Mouse (Mus musculus): ENCODE data around the gene Supt3.

Supt3 gene

DNA sequence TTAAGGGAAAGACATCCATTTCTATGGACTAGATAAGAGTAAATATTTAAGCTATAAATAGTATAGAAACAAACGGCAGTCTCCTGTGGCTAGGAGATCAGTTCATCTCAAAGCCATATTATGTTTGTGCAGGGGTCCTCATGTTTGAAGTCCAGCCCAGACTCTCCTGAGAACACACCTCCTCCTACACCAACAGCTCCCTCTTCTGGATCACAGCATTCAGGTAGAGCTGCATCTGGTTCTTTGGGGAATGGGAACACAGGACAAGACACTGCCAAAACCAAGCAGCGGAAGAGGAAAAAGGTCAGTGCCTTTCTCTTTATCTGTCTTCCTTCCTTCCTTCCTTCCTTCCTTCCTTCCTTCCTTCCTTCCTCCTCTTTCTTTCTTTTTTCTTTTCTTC, 264.1 kb downstream of the Supt3 start:
- H3K27me3 ChIP-seq (ENCODE audit: control insufficient read depth, insufficient read depth, low read length, poor library complexity, severe bottlenecking), result no peaks in the 10 kb centered on the region
- DNase-seq (ENCODE audit: low read depth, low spot score), result no peak

DNA sequence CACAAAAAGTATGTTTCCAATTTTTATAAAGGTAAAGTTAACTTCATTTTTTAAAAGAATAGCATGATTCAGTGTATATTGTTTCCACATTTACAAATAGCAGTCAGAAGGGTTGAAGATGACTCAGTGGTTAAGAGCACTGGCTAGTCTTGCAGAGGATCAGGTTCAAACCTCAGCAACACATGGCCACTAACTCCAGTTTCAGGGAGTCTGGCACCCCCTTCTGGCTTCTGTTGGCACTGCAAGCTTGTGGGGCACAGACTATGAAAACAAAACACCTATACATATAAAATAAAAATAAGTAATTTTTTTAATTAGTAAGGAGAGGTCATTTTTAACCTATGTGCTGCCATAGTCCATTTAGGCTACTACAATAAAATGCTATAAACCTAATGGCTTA, 268.9 kb downstream of the Supt3 start:
- DNase-seq (ENCODE audit: low read depth, low spot score), result peak; percentile 12
- no peaks in the 10 kb centered on the region for H3K27me3 ChIP-seq (ENCODE audit: control insufficient read depth, insufficient read depth, low read length, poor library complexity, severe bottlenecking)
- no peaks in the 10 kb centered on the region for H3K36me3 ChIP-seq (ENCODE audit: control insufficient read depth, insufficient read depth, low read length, poor library complexity, severe bottlenecking)

More for the DNA sequence above, 264.1 kb downstream of the Supt3 start:
- H3K36me3 ChIP-seq (ENCODE audit: control insufficient read depth, insufficient read depth, low read length, poor library complexity, severe bottlenecking), result no peaks in the 10 kb centered on the region

GRCm38 (mm10) chr17:45046583-45046982, 269.6 kb downstream of the Supt3 start:
- no peaks in the 10 kb centered on the region for H3K27me3 ChIP-seq (ENCODE audit: control insufficient read depth, insufficient read depth, low read length, poor library complexity, severe bottlenecking)
- H3K36me3 ChIP-seq (ENCODE audit: control insufficient read depth, insufficient read depth, low read length, poor library complexity, severe bottlenecking), result no peaks in the 10 kb centered on the region
- no peak for DNase-seq (ENCODE audit: low read depth, low spot score)

GRCm38 (mm10) chr17:45047236-45047635, 270.3 kb downstream of the Supt3 start:
- no peaks in the 10 kb centered on the region; the same call in 1 of the 2 replicates for H3K27me3 ChIP-seq (ENCODE audit: control insufficient read depth, insufficient read depth, low read length, poor library complexity, severe bottlenecking)
- no peaks in the 10 kb centered on the region for H3K36me3 ChIP-seq (ENCODE audit: control insufficient read depth, insufficient read depth, low read length, poor library complexity, severe bottlenecking)
- DNase-seq (ENCODE audit: low read depth, low spot score), result no peak

- no peak for DNase-seq (ENCODE audit: low read depth, low spot score)
- no peaks in the 10 kb centered on the region for H3K36me3 ChIP-seq (ENCODE audit: control insufficient read depth, insufficient read depth, low read length, poor library complexity, severe bottlenecking)
- no peaks in the 10 kb centered on the region; the same call in 1 of the 2 replicates for H3K27me3 ChIP-seq (ENCODE audit: control insufficient read depth, insufficient read depth, low read length, poor library complexity, severe bottlenecking)
Observed at GRCm38 (mm10) chr17:45051971-45052370, 275.0 kb downstream of the Supt3 start.

DNA sequence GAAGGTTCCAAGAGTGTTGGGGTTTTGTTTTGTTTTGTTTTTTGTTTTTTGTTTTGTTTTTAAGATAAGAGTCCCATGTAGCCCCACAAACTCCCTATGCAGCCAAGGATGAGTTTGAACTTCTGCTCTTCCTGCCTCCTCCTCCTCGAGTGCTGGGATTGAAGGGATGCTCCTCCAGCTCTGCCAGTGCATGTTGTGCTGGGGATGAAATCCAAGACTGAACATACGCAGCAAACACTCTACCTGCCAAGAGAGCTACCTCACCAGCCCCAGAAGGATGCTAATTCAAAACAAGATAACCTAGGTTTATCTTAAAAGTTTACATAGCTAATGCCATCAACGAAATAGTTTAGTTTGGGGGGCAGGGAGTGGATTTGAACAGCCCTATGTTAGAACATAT, 276.4 kb downstream of the Supt3 start:
- Histone ChIP-seq H3K27me3 (ENCODE audit: control insufficient read depth, insufficient read depth, low read length, poor library complexity, severe bottlenecking) (no peaks in the 10 kb centered on the region; the same call in 1 of the 2 replicates), H3K36me3 (ENCODE audit: control insufficient read depth, insufficient read depth, low read length, poor library complexity, severe bottlenecking) (no peaks in the 10 kb centered on the region)
- DNase-seq (ENCODE audit: low read depth, low spot score), result no peak

DNA sequence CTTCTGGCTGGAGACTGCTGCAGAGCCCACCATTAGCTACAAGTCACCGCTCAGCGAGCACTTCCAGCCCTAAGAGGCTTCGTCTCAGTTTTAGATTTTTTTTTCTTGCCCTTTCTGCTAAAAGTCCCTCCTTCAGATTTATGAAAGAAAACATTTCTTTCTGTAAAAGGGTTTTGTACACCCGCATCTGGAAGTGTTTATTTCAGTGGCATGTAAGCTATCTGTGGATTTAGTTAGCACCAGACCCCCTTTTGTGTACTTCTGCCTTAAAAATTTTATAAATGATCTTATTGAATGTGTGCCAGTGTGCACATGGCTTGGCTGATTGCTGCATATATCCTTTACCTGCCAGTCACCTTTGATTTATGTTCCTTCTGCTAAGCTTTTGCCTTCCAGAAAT, 277.6 kb downstream of the Supt3 start:
- DNase-seq (ENCODE audit: low read depth, low spot score), result no peak
- Histone ChIP-seq H3K36me3 (ENCODE audit: control insufficient read depth, insufficient read depth, low read length, poor library complexity, severe bottlenecking) (no peaks in the 10 kb centered on the region), H3K27me3 (ENCODE audit: control insufficient read depth, insufficient read depth, low read length, poor library complexity, severe bottlenecking) (no peaks in the 10 kb centered on the region; the same call in 1 of the 2 replicates)

DNA sequence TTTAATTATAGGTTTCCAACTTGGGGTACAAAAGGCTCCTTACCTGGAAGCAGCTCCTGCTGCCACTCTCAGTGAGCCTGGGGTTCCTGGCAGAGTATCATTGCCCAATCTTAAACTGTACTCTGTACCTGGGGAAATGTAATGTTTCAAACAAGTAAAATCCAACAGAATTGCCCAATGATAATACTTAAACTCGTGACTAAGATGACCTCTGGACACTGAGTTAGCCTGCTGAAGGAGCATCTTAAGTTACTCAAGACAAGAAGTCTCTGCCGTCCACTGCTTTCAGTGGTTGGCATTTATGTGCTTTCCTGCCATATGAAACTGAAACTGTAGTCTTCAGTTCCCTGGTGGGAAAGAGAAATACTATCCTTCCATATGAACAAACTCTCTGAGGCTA, 279.9 kb downstream of the Supt3 start:
- DNase-seq (ENCODE audit: low read depth, low spot score), result no peak
- Histone ChIP-seq H3K36me3 (ENCODE audit: control insufficient read depth, insufficient read depth, low read length, poor library complexity, severe bottlenecking) (no peaks in the 10 kb centered on the region), H3K27me3 (ENCODE audit: control insufficient read depth, insufficient read depth, low read length, poor library complexity, severe bottlenecking) (no peaks in the 10 kb centered on the region; the same call in 1 of the 2 replicates)

GRCm38 (mm10) chr17:45057780-45058179, 280.8 kb downstream of the Supt3 start:
- H3K36me3 ChIP-seq (ENCODE audit: control insufficient read depth, insufficient read depth, low read length, poor library complexity, severe bottlenecking), result no peaks in the 10 kb centered on the region
- no peaks in the 10 kb centered on the region for H3K27me3 ChIP-seq (ENCODE audit: control insufficient read depth, insufficient read depth, low read length, poor library complexity, severe bottlenecking)
- DNase-seq (ENCODE audit: low read depth, low spot score), result no peak

DNA sequence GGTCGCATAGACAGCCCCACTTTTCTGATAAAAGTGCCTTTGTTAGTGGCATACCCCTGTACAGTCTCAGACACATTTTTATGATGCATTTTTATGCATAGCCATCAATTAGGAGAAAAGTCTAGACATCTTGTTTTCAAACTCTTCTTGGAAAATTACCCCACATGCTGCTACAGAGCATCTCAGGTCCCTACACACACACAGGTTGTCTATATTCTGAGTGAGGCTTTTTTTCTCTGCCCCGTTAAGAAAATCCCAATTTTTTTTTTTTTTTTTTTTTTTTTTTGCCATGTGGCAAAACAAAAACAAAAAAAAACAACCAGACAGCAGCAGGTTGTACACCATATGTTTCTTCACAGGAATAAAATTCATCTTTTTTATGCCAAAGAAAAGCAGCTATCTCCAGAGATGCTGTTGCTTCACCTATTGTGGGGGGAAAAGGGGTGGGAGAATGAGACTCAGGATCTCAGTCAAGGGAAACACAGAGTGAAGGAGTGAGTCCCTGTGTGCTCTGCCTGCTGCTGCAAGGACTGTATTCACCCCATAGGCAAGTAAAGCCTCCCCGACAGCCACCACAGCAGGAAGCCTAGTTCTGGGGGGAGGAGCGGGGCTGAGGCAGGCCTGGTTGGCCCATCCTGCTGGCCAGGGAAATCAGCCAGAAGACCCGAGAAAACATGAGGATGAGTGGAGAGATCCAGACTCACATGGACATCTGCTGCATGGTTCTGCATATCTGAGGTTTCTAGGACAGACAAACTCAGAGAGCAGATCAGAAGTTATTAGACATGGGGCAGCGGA, 281.8 kb downstream of the Supt3 start:
- Histone ChIP-seq H3K36me3 (ENCODE audit: control insufficient read depth, insufficient read depth, low read length, poor library complexity, severe bottlenecking) (no peaks in the 10 kb centered on the region), H3K27me3 (ENCODE audit: control insufficient read depth, insufficient read depth, low read length, poor library complexity, severe bottlenecking) (no peaks in the 10 kb centered on the region)
- DNase-seq (ENCODE audit: low read depth, low spot score), result no peak

DNA sequence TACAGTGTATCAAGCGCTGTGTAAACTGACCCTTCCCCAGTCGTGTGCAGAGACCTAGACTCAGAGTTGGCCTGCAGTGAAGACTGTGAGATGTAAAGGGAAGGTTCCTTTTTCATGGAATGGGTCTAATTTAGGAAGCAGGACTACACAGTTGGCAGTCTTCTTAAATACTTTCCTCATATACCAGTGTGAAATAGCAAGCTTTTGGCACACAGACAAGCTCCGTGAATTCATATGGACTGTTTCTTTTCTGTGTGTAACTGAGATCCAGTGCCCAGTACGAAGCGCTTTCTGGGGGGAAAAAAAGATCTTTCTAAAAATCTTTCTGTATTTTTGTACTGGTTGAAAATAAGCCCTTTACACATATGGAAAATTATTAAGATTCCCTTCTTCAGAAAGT, 286.8 kb downstream of the Supt3 start:
- no peak for DNase-seq (ENCODE audit: low read depth, low spot score)
- H3K36me3 ChIP-seq (ENCODE audit: control insufficient read depth, insufficient read depth, low read length, poor library complexity, severe bottlenecking), result no peaks in the 10 kb centered on the region
- no peaks in the 10 kb centered on the region for H3K27me3 ChIP-seq (ENCODE audit: control insufficient read depth, insufficient read depth, low read length, poor library complexity, severe bottlenecking)

GRCm38 (mm10) chr17:45065465-45065864, 288.5 kb downstream of the Supt3 start:
- H3K27me3 ChIP-seq (ENCODE audit: control insufficient read depth, insufficient read depth, low read length, poor library complexity, severe bottlenecking), result no peaks in the 10 kb centered on the region
- no peaks in the 10 kb centered on the region for H3K36me3 ChIP-seq (ENCODE audit: control insufficient read depth, insufficient read depth, low read length, poor library complexity, severe bottlenecking)
- no peak for DNase-seq (ENCODE audit: low read depth, low spot score)

DNA sequence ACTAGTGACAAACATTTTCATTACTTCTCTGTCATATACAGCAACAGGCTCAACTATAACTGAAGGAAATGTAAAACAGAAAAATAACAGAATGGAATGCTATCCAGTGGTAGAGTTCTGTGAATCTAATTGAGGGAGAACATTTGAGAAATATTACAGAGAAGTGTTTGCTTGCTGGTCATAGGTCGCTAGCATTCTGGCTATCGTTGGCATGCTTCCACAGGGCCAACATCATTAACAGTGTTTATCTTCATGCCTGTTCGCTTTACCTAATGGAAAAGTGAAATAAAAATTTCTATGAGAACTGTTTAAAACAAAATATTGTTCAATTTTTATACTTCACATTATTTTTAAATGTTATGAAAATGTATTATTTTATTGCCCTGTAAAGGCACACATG, 290.5 kb downstream of the Supt3 start:
- DNase-seq (ENCODE audit: low read depth, low spot score), result no peak
- no peaks in the 10 kb centered on the region for H3K36me3 ChIP-seq (ENCODE audit: control insufficient read depth, insufficient read depth, low read length, poor library complexity, severe bottlenecking)
- H3K27me3 ChIP-seq (ENCODE audit: control insufficient read depth, insufficient read depth, low read length, poor library complexity, severe bottlenecking), result no peaks in the 10 kb centered on the region

GRCm38 (mm10) chr17:45068321-45068720, 291.4 kb downstream of the Supt3 start:
- Histone ChIP-seq H3K27me3 (ENCODE audit: control insufficient read depth, insufficient read depth, low read length, poor library complexity, severe bottlenecking) (no peaks in the 10 kb centered on the region), H3K36me3 (ENCODE audit: control insufficient read depth, insufficient read depth, low read length, poor library complexity, severe bottlenecking) (no peaks in the 10 kb centered on the region)
- DNase-seq (ENCODE audit: low read depth, low spot score), result no peak

DNA sequence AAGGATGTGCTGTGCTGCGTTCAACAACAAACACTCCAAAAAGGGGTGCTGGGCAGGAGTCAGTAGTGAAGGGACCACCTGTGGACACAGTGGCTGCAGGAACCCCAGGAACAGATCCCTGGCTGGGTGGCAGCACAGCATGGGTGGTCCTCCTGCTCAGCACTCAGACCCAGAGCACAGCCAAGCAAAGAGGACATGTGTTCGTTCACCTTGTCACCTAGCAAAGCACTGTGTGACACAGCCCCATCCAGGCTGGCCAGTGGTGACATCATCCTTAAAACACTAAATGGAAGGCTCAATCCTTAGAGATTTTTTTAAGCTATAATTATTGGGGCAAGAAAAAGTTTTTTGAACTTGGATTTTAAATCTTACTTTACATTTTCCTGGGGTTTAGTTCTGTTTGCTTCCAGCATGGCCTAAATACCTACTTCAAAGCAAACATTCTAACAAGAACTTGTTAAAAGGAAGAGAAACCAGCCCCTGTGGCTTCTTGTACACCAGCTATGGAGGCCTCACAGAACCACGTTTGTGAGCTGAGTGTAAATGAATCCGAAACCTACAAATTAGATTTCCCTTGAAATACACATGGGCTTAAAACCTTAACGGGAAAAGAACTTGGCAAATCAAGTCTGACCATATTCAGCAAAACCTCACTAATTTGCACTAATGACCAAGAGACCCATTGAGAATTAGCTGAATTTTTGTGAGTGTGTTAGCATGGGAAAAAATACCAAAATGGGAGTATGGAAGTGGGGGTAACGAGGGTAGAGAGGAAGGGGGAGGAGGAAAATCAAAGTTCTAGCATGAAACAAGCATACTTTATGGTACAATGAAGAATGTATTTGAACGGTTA, 295.8 kb downstream of the Supt3 start:
- Histone ChIP-seq H3K27me3 (ENCODE audit: control insufficient read depth, insufficient read depth, low read length, poor library complexity, severe bottlenecking) (no peaks in the 10 kb centered on the region), H3K36me3 (ENCODE audit: control insufficient read depth, insufficient read depth, low read length, poor library complexity, severe bottlenecking) (no peaks in the 10 kb centered on the region)
- no peak for DNase-seq (ENCODE audit: low read depth, low spot score)

All from splenic B cell, adult 2 months (primary cell).